Mouse (Mus musculus) adrenal gland, adult 2 months (tissue): ENCODE measurements around the gene Hspbap1. TPM values are rescaled to one million over a fixed set of nuclear protein-coding genes. Genes with fewer than 3 reads are reported as not detected.

Experiments
- DNase-seq: peaks from one replicate; pipeline ENCODE4 v3.0.0; 2021
- polyA plus RNA-seq: library from polyadenylated mRNA; depleted of rRNA; stranded (reverse); fragments of >200 nt; gene quantifications from 2 replicates; pipeline ENCODE4 v1.2.3, GENCODE M21; 2012; rRNA removed
- total RNA-seq, 2 experiments: library from RNA; stranded (reverse); gene quantifications; 2 replicates each; pipeline ENCODE4 v1.2.3; 2021

Hspbap1 gene
- total and polyA plus RNA-seq, 3 experiments: 1.8 to 7.0 (median 3.5) TPM

GRCm38 (mm10) chr16:35872410-35873006, 102.3 kb downstream of the Hspbap1 start:
- DNase-seq: no peak

DNA sequence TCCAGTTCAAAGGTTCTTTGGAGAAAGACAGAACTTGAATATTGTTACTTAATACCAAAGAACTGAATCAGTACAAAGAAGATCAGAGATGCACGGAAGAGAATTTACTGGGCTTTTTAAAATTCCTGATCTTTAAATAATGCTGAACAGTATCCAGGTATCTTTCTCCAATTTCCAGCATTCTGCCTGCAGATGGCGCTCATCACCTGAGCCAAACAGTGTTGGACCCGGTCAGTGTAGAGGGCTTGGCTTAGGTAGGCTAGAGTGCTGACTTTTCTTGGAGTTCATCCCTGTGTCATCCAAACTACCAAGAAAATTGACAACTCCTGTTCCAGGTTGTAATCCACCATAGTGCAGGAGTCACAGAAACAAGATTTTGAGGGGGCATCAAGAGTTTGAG, 104.2 kb downstream of the Hspbap1 start:
- peak; percentile 80 for DNase-seq

Other genes with a start within 250 kb of the Hspbap1 start
- gene Sema5b, start 229.2 kb upstream of the Hspbap1 start, total RNA-seq: 1 to 10 TPM; 1.5 to 8.3 TPM
- 48.9 and 89.9 TPM in 2 replicates for gene Sema5b, start 229.2 kb upstream of the Hspbap1 start, polyA plus RNA-seq
- gene Dirc2, start 1.0 kb upstream of the Hspbap1 start, total RNA-seq: 10 to 100 TPM; 21.3 to 41.0 TPM
- gene Dirc2, start 1.0 kb upstream of the Hspbap1 start, polyA plus RNA-seq: 27.5 and 32.1 TPM in 2 replicates
- 10 to 100 TPM; 10.4 to 10.5 TPM for gene Parp14, start 101.2 kb downstream of the Hspbap1 start, total RNA-seq
- gene Parp14, start 101.2 kb downstream of the Hspbap1 start, polyA plus RNA-seq: 1.9 and 2.3 TPM in 2 replicates
- 10 to 100 TPM; 10.7 to 15.4 TPM for gene Parp9, start 168.1 kb downstream of the Hspbap1 start, total RNA-seq
- gene Parp9, start 168.1 kb downstream of the Hspbap1 start, polyA plus RNA-seq: 1.8 and 2.1 TPM in 2 replicates
- 10 to 100 TPM in 1 of 2 experiments, 1 to 10 TPM in 1; 7.0 to 10.2 TPM for gene Dtx3l, start 168.8 kb downstream of the Hspbap1 start, total RNA-seq
- 2.8 and 3.0 TPM in 2 replicates for gene Dtx3l, start 168.8 kb downstream of the Hspbap1 start, polyA plus RNA-seq
- gene Kpna1, start 208.4 kb downstream of the Hspbap1 start, total RNA-seq: 10 to 100 TPM; 70.3 to 100.0 TPM
- 2.5 and 3.8 TPM in 2 replicates for gene Kpna1, start 208.4 kb downstream of the Hspbap1 start, polyA plus RNA-seq